Mouse (Mus musculus) left cerebral cortex, adult 2 months (tissue): ENCODE data around the gene Rbp3. TPM values are rescaled to one million over a fixed set of nuclear protein-coding genes. Genes with fewer than 3 reads are reported as not detected.

Experiments used
- DNase-seq, 2 experiments: peaks; one replicate each; pipeline ENCODE4 v3.0.0; 2021 to 2022; ENCODE audit warnings: low spot score in 2 of 2, mixed read lengths in 1 of 2; ENCODE audit errors: extremely low spot score in 1 of 2
- H3K27ac ChIP-seq: fragments of 200-600 bp; 2 replicates; pipeline ENCODE4 v1.8.1; 2022
- H3K4me3 ChIP-seq: fragments of 200-600 bp; 2 replicates; pipeline ENCODE4 v1.8.1; 2022
- CTCF ChIP-seq: fragments of 200-600 bp; IDR thresholded peaks from 2 replicates; pipeline ENCODE4 v1.8.1; 2022; ENCODE audit warnings: antibody characterized with exemption, mild to moderate bottlenecking, moderate library complexity
- intact Hi-C: fragments of 180-260 bp; cut with DNase I; formaldehyde crosslinking; loops from one replicate; pipeline ENCODE4 v1.15.1; 2025
- total RNA-seq, 2 experiments: library from RNA; stranded (reverse); gene quantifications; 2 replicates each; pipeline ENCODE4 v1.2.3; 2021

Rbp3 gene
- total RNA-seq, 2 experiments from 2014 or later: not detected

- TF ChIP-seq CTCF: no peak
- Histone ChIP-seq H3K4me3 (no peak overlapping the region), H3K27ac (no peak overlapping the region)
- no peak for DNase-seq
- intact Hi-C loops: no loop called here
Observed at GRCm38 (mm10) chr14:33989201-33989600, 35.4 kb downstream of the Rbp3 start.

- no peak overlapping the region for H3K27ac ChIP-seq
- intact Hi-C loops: no loop called here
- H3K4me3 ChIP-seq: no peak overlapping the region
- no peak for TF ChIP-seq CTCF
- DNase-seq: no peak
Observed at GRCm38 (mm10) chr14:33991971-33992370, 38.2 kb downstream of the Rbp3 start.

DNA sequence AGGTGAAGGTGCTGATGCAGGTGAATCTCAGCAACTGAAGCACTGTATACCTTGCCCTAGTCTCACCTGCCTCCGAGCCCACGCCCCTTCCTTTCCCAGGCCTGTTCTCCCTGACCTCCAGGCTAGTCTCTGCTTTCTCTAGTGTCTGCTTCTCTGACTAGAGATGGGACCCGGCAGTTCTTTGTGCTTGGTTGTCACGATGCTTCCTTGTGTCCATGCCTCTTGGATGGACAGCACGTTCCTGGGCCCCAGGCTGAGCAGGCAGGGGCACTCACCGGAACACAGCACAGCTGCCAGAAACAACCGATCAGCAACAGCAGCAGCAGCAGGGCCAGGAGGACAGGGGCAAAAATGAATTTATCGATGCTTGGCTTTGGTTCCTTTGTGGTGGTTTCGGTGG, 39.2 kb downstream of the Rbp3 start:
- no peak for DNase-seq
- H3K27ac ChIP-seq: no peak overlapping the region
- intact Hi-C loops: no loop called here
- H3K4me3 ChIP-seq: no peak overlapping the region
- TF ChIP-seq CTCF: no peak

DNA sequence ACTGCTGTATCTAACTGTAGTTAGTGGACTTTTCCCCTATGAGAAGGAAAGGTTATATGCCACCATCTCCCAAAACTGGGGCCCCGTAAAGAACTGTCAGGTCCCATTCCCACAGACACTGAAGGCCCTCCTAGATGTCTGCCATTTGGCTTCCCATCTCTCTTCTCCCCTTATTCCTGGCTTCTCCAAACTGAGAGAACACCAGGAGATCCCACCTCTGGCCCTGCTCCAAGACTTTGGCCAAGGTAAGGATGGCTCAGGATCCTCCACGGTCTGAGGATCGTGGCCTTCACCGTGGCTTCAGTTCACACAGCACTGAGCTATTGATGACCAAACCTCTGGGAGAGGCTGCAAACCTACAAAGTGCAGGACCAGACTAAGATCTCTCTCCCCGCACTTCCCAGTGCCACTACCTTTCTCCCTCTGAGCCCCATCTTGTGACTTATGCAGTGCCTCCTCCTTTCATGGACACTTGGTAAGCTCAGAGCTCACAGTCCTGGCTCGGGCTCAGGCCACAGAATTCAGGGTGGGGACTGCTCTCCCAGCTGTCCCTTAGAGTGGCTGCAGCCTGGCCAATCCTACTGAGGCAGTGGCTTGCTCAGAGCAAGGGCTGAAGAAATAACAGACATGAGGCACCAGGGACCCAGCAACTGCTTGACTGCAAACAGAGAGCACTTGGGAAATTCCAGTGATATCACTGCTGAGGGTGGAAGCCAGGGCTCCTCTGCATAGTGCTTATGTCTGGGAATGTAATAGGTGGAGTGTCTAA, 39.9 kb downstream of the Rbp3 start:
- Histone ChIP-seq H3K27ac (no peak overlapping the region), H3K4me3 (no peak overlapping the region)
- TF ChIP-seq CTCF: no peak
- no peak for DNase-seq
- intact Hi-C loops: no loop called here

- no peak; the same call in 1 of the 2 replicates for TF ChIP-seq CTCF
- Histone ChIP-seq H3K4me3 (no peak overlapping the region), H3K27ac (no peak overlapping the region)
- DNase-seq: no peak
- intact Hi-C loops: no loop called here
Observed at GRCm38 (mm10) chr14:33997427-33997826, 43.6 kb downstream of the Rbp3 start.

- intact Hi-C loops: no loop called here
- Histone ChIP-seq H3K27ac (no peak overlapping the region), H3K4me3 (no peak overlapping the region)
- DNase-seq: no peak
- TF ChIP-seq CTCF: no peak
Observed at GRCm38 (mm10) chr14:34000076-34000475, 46.3 kb downstream of the Rbp3 start.

DNA sequence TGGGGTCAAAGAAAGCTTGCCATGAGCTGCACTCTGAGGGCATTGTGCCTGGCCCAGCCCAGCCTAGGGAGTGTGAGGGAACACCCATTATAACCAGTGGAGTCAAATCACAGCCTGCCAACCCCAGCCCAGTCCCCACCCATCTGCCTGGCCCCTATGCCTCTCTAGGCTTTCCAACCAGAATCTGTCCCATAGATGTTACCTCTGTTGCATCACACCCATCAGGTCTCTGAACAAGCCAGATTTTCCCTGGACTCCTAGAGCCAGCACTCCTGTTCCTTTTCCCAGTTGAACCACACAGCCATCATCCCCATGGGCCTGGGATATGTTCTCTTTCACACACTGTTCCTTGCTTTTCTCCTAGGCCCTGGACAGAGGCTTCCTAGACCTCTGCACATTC, 47.6 kb downstream of the Rbp3 start:
- H3K27ac ChIP-seq: no peak overlapping the region
- no peak for TF ChIP-seq CTCF
- intact Hi-C loops: no loop called here
- DNase-seq: no peak
- no peak overlapping the region for H3K4me3 ChIP-seq

DNA sequence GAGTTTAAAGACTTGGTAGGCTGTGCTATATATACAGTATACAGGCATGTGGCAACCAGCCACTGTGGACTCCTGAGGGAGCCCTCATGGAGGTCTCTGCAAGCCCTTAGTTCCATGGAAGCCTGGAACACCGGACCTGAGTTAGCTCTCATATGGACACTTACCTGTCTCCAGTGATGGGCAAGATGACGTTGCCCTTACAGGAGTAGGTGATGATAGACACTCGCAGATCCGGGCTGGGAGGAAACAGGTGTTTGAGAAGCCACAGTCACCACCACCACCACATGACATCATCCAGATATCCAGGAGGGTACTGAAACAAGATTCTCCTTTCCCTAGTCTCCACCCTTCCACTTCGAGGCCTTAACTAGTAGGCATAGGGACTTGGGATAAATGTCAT, 48.6 kb downstream of the Rbp3 start:
- intact Hi-C loops: no loop called here
- no peak overlapping the region for H3K27ac ChIP-seq
- TF ChIP-seq CTCF: no peak
- H3K4me3 ChIP-seq: no peak overlapping the region
- DNase-seq: no peak

Other genes starting within 250 kb of the Rbp3 start
- 1 to 10 TPM; 3.2 to 3.6 TPM for gene Gdf10, start 30.4 kb upstream of the Rbp3 start, total RNA-seq
- not detected for gene Gdf2, start 13.0 kb upstream of the Rbp3 start, total RNA-seq
- 1 to 10 TPM; 2.9 to 3.8 TPM for gene Zfp488, start 24.8 kb downstream of the Rbp3 start, total RNA-seq
- not detected for gene Gm30083, start 61.2 kb downstream of the Rbp3 start, total RNA-seq
- not detected for gene Gm5460, start 62.8 kb downstream of the Rbp3 start, total RNA-seq
- not detected for gene Antxrl, start 98.7 kb downstream of the Rbp3 start, total RNA-seq
- under 1 TPM; 0.49 to 0.86 TPM for gene Anxa8, start 132.0 kb downstream of the Rbp3 start, total RNA-seq
- gene A630023A22Rik, start 148.8 kb downstream of the Rbp3 start, total RNA-seq: not detected
- not detected for gene Npy4r, start 198.5 kb downstream of the Rbp3 start, total RNA-seq
- 1 to 10 TPM; 1.7 to 2.8 TPM for gene Gprin2, start 247.7 kb downstream of the Rbp3 start, total RNA-seq